Mouse (Mus musculus) stomach, embryonic 16.5 days (tissue): ENCODE results near the gene Adamtsl1. TPM values are rescaled to one million over a fixed set of nuclear protein-coding genes. Genes with fewer than 3 reads are reported as not detected.

Experiments
- ATAC-seq: fragments of 200-750 bp; cut with Nextera tagmentation; 2 replicates; pipeline ENCODE4 v1.8.0; 2017; ENCODE audit warnings: moderate number of reproducible peaks, moderate TSS enrichment; ENCODE audit not compliant: insufficient read depth, low FRiP score
- H3K27ac ChIP-seq: fragments of 300-500 bp; sonication (generic); 2 replicates; pipeline ENCODE4 v1.5.1; 2014; ENCODE audit warnings: low read length
- H3K27me3 ChIP-seq: fragments of 300-500 bp; sonication (generic); 2 replicates; pipeline ENCODE4 v1.6.1; 2014; ENCODE audit warnings: low read length, control low read depth, mixed read lengths; ENCODE audit not compliant: control insufficient read depth, insufficient read depth
- H3K36me3 ChIP-seq: fragments of 300-500 bp; sonication (generic); 2 replicates; pipeline ENCODE4 v1.6.1; 2014; ENCODE audit warnings: low read length; ENCODE audit not compliant: control insufficient read depth, insufficient read depth
- H3K4me1 ChIP-seq: fragments of 300-500 bp; sonication (generic); 2 replicates; pipeline ENCODE4 v1.6.1; 2014; ENCODE audit warnings: low read length, control low read depth, mixed read lengths; ENCODE audit not compliant: control insufficient read depth, insufficient read depth
- H3K4me2 ChIP-seq: fragments of 300-500 bp; sonication (generic); 2 replicates; pipeline ENCODE4 v1.6.1; 2014; ENCODE audit warnings: low read depth, low read length, mixed read lengths
- H3K4me3 ChIP-seq: fragments of 300-500 bp; sonication (generic); replicated peaks from 2 replicates; pipeline ENCODE4 v1.5.1; 2014; ENCODE audit warnings: mild to moderate bottlenecking, low read length
- H3K9ac ChIP-seq: fragments of 300-500 bp; sonication (generic); 2 replicates; pipeline ENCODE4 v1.6.1; 2014; ENCODE audit warnings: low read length
- H3K9me3 ChIP-seq: fragments of 300-500 bp; sonication (generic); replicated peaks from 2 replicates; pipeline ENCODE4 v1.6.1; 2016; ENCODE audit warnings: low read length, control low read depth; ENCODE audit not compliant: control insufficient read depth
- WGBS: fragments of 180-500 bp; shearing (Covaris S2); extraction: QIAGEN DNeasy Blood & Tissue Kit; methylation state at CpG from one replicate; pipeline ENCODE4 v1.1.7; 2014; 5-methylcytosine and 5-hydroxymethylcytosine counted together
- polyA plus RNA-seq: library from polyadenylated mRNA; unstranded; fragments of >200 nt; fragmentation: Nextera tagmentation; extraction: Ambion mirVana; gene quantifications from 2 replicates; pipeline ENCODE4 v1.2.1, GENCODE M21; 2015

Gene Adamtsl1
- polyA plus RNA-seq, 1 experiment from 2014 or later = 22.0 TPM

DNA sequence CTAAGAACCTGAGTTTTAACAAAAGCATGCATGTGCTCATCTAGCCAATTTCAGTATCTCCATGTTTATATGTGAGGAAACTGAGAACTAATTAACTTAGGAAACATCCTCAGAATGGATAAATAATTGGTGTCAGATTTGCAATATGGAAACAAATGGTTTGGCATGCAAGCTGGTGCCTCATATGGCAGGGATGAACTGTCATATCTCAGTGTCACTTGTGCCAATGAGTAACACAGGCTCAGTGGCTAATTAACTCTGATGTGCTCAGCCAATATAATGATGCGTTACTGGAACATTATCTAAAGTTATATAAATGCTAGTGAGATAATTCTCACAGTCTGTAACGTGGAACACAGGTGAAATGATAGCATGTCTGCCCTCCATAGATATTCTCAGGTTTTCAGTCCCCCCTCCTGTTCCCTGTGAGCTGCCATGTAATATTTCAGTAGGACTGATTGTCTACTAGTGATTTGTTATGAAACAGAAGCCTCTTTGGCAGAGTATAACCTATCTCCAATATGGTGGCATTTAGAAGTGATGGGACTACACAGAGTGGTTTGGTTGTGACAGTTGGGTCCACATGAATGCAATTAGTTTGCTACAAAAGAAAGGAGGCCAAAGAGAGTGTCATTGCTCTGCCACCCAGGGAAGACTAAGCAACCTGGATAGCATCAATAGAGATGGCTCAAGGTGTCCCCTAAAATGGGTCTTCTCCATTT is 376.1 kb downstream of the Adamtsl1 start:
- H3K36me3 ChIP-seq = no peaks in the 10 kb centered on the region
- no peak for ATAC-seq
- no peak overlapping the region for H3K4me3 ChIP-seq
- no peaks in the 10 kb centered on the region for H3K9me3 ChIP-seq
- H3K4me1 ChIP-seq = no peaks in the 10 kb centered on the region
- H3K4me2 ChIP-seq = no peak overlapping the region
- H3K27me3 ChIP-seq = no peaks in the 10 kb centered on the region
- no peak overlapping the region for H3K27ac ChIP-seq
- 76% methylated on average over 2 of the region's 2 CpGs for WGBS
- H3K9ac ChIP-seq = no peak overlapping the region

DNA sequence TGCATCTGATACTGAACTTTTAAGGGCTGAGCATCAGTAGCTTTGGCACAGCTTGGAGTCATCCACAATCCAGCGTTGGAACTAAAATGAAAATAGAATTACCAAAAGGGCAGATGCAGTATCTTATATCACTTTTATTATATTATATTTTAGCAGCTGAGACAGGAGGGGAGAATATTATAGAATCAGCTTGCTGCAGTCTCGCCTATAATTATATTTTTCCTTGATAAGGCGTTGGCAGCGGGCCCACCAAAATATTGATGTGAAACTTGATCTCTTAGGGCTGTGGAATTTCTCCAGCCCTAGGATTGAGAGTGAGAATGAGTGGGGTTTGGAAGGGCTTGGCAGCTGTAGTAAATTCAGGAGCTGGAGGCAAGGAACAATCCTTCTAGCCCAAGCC is 387.3 kb downstream of the Adamtsl1 start:
- Histone ChIP-seq H3K36me3 (no peaks in the 10 kb centered on the region), H3K9me3 (no peaks in the 10 kb centered on the region), H3K9ac (no peak overlapping the region), H3K27ac (no peak overlapping the region), H3K4me1 (no peaks in the 10 kb centered on the region), H3K4me3 (no peak overlapping the region), H3K4me2 (no peak overlapping the region), H3K27me3 (no peaks in the 10 kb centered on the region)
- no peak for ATAC-seq
- 39% methylated on average over 4 of the region's 4 CpGs for WGBS

- ATAC-seq = no peak
- WGBS = 85% methylated on average over 5 of the region's 5 CpGs
These were observed 390.2 kb downstream of the Adamtsl1 start for GRCm38 (mm10) chr4:85904217-85904616.

GRCm38 (mm10) chr4:85916034-85916433 is 402.1 kb downstream of the Adamtsl1 start:
- no peak overlapping the region for H3K27ac ChIP-seq
- no peak overlapping the region for H3K4me2 ChIP-seq
- WGBS = 34% methylated on average over 2 of the region's 2 CpGs
- no peaks in the 10 kb centered on the region for H3K9me3 ChIP-seq
- no peak overlapping the region for H3K4me3 ChIP-seq
- no peaks in the 10 kb centered on the region for H3K36me3 ChIP-seq
- no peaks in the 10 kb centered on the region for H3K27me3 ChIP-seq
- ATAC-seq = no peak
- H3K9ac ChIP-seq = no peak overlapping the region
- no peaks in the 10 kb centered on the region; the same call in 1 of the 2 replicates for H3K4me1 ChIP-seq

More at GRCm38 (mm10) chr4:85904217-85904616, 390.2 kb downstream of the Adamtsl1 start:
- H3K27me3 ChIP-seq = no peaks in the 10 kb centered on the region
- 0 out of 2 replicates have a peak, but pooled peaks cover 2% of the 10 kb centered on the region for H3K9me3 ChIP-seq
- no peaks in the 10 kb centered on the region for H3K36me3 ChIP-seq
- H3K4me3 ChIP-seq = no peak overlapping the region
- H3K4me1 ChIP-seq = no peaks in the 10 kb centered on the region
- H3K4me2 ChIP-seq = no peak overlapping the region
- no peak overlapping the region for H3K27ac ChIP-seq
- no peak overlapping the region for H3K9ac ChIP-seq

- no peak for ATAC-seq
- no peaks in the 10 kb centered on the region for H3K36me3 ChIP-seq
- H3K9me3 ChIP-seq = 0 out of 2 replicates have a peak, but pooled peaks cover 3% of the 10 kb centered on the region
- H3K27ac ChIP-seq = no peak overlapping the region
- no peaks in the 10 kb centered on the region for H3K27me3 ChIP-seq
- no peak overlapping the region for H3K4me3 ChIP-seq
- H3K4me1 ChIP-seq = no peaks in the 10 kb centered on the region; the same call in 1 of the 2 replicates
- H3K4me2 ChIP-seq = no peak overlapping the region
- H3K9ac ChIP-seq = no peak overlapping the region
- WGBS = 79% methylated on average over 4 of the region's 4 CpGs
These were observed 404.4 kb downstream of the Adamtsl1 start for GRCm38 (mm10) chr4:85918366-85918765.

DNA sequence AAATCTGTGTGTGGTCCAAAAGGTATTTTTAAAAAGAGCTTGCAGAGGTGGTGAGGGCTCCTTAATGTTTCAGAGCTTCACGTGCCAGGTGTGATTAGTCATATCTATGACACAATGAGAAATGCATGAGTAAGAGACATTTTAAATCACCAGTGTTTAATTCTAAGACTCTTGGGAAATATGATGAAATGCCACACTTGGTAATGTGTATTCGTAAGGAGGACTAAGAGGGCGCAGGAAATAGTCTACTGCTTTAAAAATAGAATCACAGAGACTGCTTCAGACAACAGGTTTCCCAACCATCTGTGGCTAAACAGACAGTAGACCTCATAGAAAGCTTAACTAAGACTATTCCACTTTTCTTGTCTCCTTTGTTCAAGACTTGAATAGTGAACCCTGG is 406.5 kb downstream of the Adamtsl1 start:
- WGBS = 48% methylated on average over 3 of the region's 3 CpGs
- Histone ChIP-seq H3K4me2 (no peak overlapping the region), H3K27ac (no peak overlapping the region), H3K4me3 (no peak overlapping the region), H3K9ac (no peak overlapping the region), H3K27me3 (no peaks in the 10 kb centered on the region), H3K4me1 (no peaks in the 10 kb centered on the region; the same call in 1 of the 2 replicates), H3K9me3 (0 out of 2 replicates have a peak, but pooled peaks cover 3% of the 10 kb centered on the region), H3K36me3 (no peaks in the 10 kb centered on the region)
- ATAC-seq = no peak

- Histone ChIP-seq H3K9me3 (0 out of 2 replicates have a peak, but pooled peaks cover 3% of the 10 kb centered on the region), H3K4me1 (no peaks in the 10 kb centered on the region), H3K27ac (no peak overlapping the region), H3K27me3 (no peaks in the 10 kb centered on the region), H3K4me3 (no peak overlapping the region), H3K36me3 (no peaks in the 10 kb centered on the region), H3K9ac (no peak overlapping the region), H3K4me2 (no peak overlapping the region)
- ATAC-seq = no peak
- 96% methylated on average over 4 of the region's 4 CpGs for WGBS
These were observed 408.8 kb downstream of the Adamtsl1 start for GRCm38 (mm10) chr4:85922741-85923140.

DNA sequence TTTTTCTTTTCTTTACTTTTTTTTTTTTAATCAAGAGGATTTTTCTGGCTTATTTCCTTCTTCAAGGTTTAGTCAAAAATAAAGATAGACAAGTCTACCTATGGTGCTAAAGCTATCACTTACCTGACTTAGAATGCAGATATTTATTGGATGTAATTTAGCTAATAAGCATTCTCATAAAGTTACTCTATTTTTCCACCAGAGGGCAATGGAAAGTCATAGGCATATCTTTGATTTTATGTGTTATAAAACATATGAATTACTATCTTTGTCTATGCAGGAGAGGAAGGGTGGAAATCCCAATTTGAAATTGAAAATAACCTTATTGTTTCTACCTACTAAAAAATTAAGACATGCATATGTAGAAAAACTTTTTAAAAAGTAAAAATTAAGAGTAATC is 418.2 kb downstream of the Adamtsl1 start:
- Histone ChIP-seq H3K9me3 (no peaks in the 10 kb centered on the region), H3K9ac (no peak overlapping the region), H3K27me3 (no peaks in the 10 kb centered on the region), H3K4me3 (no peak overlapping the region), H3K27ac (no peak overlapping the region), H3K4me1 (no peaks in the 10 kb centered on the region), H3K36me3 (no peaks in the 10 kb centered on the region), H3K4me2 (no peak overlapping the region)
- no peak for ATAC-seq

DNA sequence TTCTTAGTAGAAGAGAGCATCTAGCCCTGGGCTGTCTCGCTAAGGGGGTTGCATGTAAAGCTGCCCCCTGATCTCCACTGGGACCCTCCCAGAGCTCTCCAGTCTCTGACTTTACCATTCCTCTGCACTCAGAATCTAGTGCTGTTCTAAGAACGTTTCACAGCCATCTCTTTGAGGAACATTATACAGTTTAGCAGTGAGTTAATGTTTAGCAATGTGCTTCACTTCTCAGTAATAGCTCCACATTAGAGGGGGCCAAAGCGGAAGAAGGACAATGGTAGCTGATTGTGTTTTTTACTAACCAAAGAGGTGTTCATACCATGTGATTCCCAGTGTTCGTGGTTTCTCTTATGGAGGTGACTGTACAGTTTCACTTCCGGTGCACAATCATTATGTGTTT is 425.5 kb downstream of the Adamtsl1 start:
- WGBS = 72% methylated on average over 5 of the region's 5 CpGs
- H3K36me3 ChIP-seq = no peaks in the 10 kb centered on the region
- H3K4me2 ChIP-seq = no peak overlapping the region
- no peak for ATAC-seq
- H3K27ac ChIP-seq = no peak overlapping the region
- H3K9ac ChIP-seq = no peak overlapping the region
- H3K9me3 ChIP-seq = no peaks in the 10 kb centered on the region
- no peaks in the 10 kb centered on the region for H3K4me1 ChIP-seq
- H3K27me3 ChIP-seq = no peaks in the 10 kb centered on the region
- no peak overlapping the region for H3K4me3 ChIP-seq
